ENCODE assay signal across 9 mouse cellular contexts in genomic region chr13:89889074-89889473, GRCm38 (mm10).
DNase-seq lines count a peak whose midpoint lies in the region; ATAC-seq and TF ChIP-seq lines count a peak whose summit lies in the region.
"Had no signal": no experiment of that assay in that cellular context is flagged by ENCODE, and none has a peak within 500 bp of the region (broad histone marks: within the 10 kb centered on the region; RNA-seq: fewer than 3 reads in every experiment).

No protein-coding gene starts in this region.

- no peak overlapping the region for H3ac ChIP-seq in myocyte (ENCODE audit: control insufficient read depth, insufficient read length)

- H3K36me3 ChIP-seq in midbrain, embryonic 14.5 days (ENCODE audit: control insufficient read depth, insufficient read depth, low read length) = no peaks in the 10 kb centered on the region
- H3K36me3 ChIP-seq in midbrain, embryonic 16.5 days (ENCODE audit: control insufficient read depth, insufficient read depth, low read length) = no peaks in the 10 kb centered on the region
- H3K36me3 ChIP-seq in myocyte (ENCODE audit: control insufficient read depth, insufficient read depth) = no peaks in the 10 kb centered on the region
- H3K36me3 ChIP-seq: limb, embryonic 15.5 days had no signal

- no peak overlapping the region for H3K27ac ChIP-seq in midbrain, embryonic 14.5 days (replicated peaks; ENCODE audit: low read depth, low read length)
- no peak overlapping the region for H3K27ac ChIP-seq in midbrain, embryonic 16.5 days (ENCODE audit: low read length)
- H3K27ac ChIP-seq: limb, embryonic 15.5 days had no signal

- no peaks in the 10 kb centered on the region for H3K4me1 ChIP-seq in midbrain, embryonic 14.5 days (ENCODE audit: control insufficient read depth, insufficient read depth, low read length)
- no peaks in the 10 kb centered on the region for H3K4me1 ChIP-seq in midbrain, embryonic 16.5 days (ENCODE audit: control insufficient read depth, insufficient read depth, low read length)
- H3K4me1 ChIP-seq: limb, embryonic 15.5 days had no signal

- no peak overlapping the region for H3K9ac ChIP-seq in midbrain, embryonic 14.5 days (replicated peaks; ENCODE audit: low read length)
- H3K9ac ChIP-seq in midbrain, embryonic 16.5 days (ENCODE audit: low read depth, low read length) = no peak overlapping the region
- H3K9ac ChIP-seq: limb, embryonic 15.5 days had no signal

- no peaks in the 10 kb centered on the region for H3K27me3 ChIP-seq in midbrain, embryonic 14.5 days (ENCODE audit: control insufficient read depth, insufficient read depth, low read length)
- H3K27me3 ChIP-seq in midbrain, embryonic 16.5 days (ENCODE audit: control insufficient read depth, insufficient read depth, low read depth, low read length) = no peaks in the 10 kb centered on the region
- no peaks in the 10 kb centered on the region for H3K27me3 ChIP-seq in myocyte (ENCODE audit: control insufficient read depth, insufficient read depth, insufficient read length)
- H3K27me3 ChIP-seq: limb, embryonic 15.5 days had no signal

- WGBS in midbrain, embryonic 14.5 days = 65% methylated on average over 5 of the region's 5 CpGs
- 60% methylated on average over 5 of the region's 5 CpGs for WGBS in midbrain, embryonic 16.5 days

- peak; percentile 11 for DNase-seq in midbrain, embryonic 14.5 days
- peak; percentile 40 for DNase-seq in adrenal gland, postnatal 10 days
- DNase-seq in frontal cortex, postnatal 10 days (ENCODE audit: low spot score in 2 of 2) = no peak
- no peak for DNase-seq in thymus, postnatal 4 days
- DNase-seq in left cerebral cortex, adult 11 months (ENCODE audit: low spot score) = no peak

- no peak for TF ChIP-seq POLR2A in myocyte (IDR thresholded peaks at IDR 0.05; ENCODE audit: insufficient read length, low read depth)

- no peak overlapping the region for H3K4me2 ChIP-seq in midbrain, embryonic 14.5 days (ENCODE audit: low read length)
- H3K4me2 ChIP-seq in midbrain, embryonic 16.5 days (ENCODE audit: low read length) = no peak overlapping the region
- H3K4me2 ChIP-seq in myocyte (ENCODE audit: low read depth) = peak overlapping the region; percentile 63
- H3K4me2 ChIP-seq: limb, embryonic 15.5 days had no signal

- no peak for ATAC-seq in midbrain, embryonic 14.5 days (ENCODE audit: low FRiP score, low TSS enrichment)
- no peak for ATAC-seq in midbrain, embryonic 16.5 days
- ATAC-seq in inflammation-experienced regulatory T-cells, adult 6 months = peak; percentile 50

- H3K9me3 ChIP-seq in midbrain, embryonic 14.5 days (ENCODE audit: control insufficient read depth, low read length) = no peaks in the 10 kb centered on the region
- H3K9me3 ChIP-seq in midbrain, embryonic 16.5 days (replicated peaks; ENCODE audit: control insufficient read depth, low read length, poor library complexity, severe bottlenecking) = no peaks in the 10 kb centered on the region
- H3K9me3 ChIP-seq: limb, embryonic 15.5 days had no signal

- no peak overlapping the region for H3K4me3 ChIP-seq in midbrain, embryonic 14.5 days (replicated peaks; ENCODE audit: low read depth, low read length)
- H3K4me3 ChIP-seq in midbrain, embryonic 16.5 days (ENCODE audit: low read depth, low read length) = no peak overlapping the region
- H3K4me3 ChIP-seq in myocyte = no peak overlapping the region
- H3K4me3 ChIP-seq: limb, embryonic 15.5 days had no signal

- H3K79me2 ChIP-seq in myocyte (ENCODE audit: control insufficient read depth, insufficient read depth) = no peaks in the 10 kb centered on the region

TF ChIP-seq in myocyte, 11 proteins besides CTCF, POLR2A, EP300 and RAD21:
- TF ChIP-seq TCF12 (IDR thresholded peaks at IDR 0.05; ENCODE audit: insufficient read depth, poor library complexity, severe bottlenecking) (no peak), CEBPB (IDR thresholded peaks at IDR 0.05; ENCODE audit: insufficient read depth, poor library complexity, severe bottlenecking) (peak; percentile 99)

Comparison
In these comparisons a context has a peak if more than half of its experiments do, and no peak if none do; other contexts are left out.
1. DNase-seq: peak in midbrain, embryonic 14.5 days (single experiment) and adrenal gland, postnatal 10 days (single experiment); none in frontal cortex, postnatal 10 days (0 of 2), thymus, postnatal 4 days (single experiment) and left cerebral cortex, adult 11 months (single experiment).